Mouse (Mus musculus) lung, embryonic 14.5 days (tissue): ENCODE measurements around the gene Vdac2. TPM values are rescaled to one million over a fixed set of nuclear protein-coding genes. Genes with fewer than 3 reads are reported as not detected.

Experiments used
- ATAC-seq: fragments of 200-750 bp; cut with Nextera tagmentation; 2 replicates; pipeline ENCODE4 v1.8.0; 2017; ENCODE audit warnings: mild to moderate bottlenecking, moderate TSS enrichment, moderate library complexity; ENCODE audit not compliant: insufficient read depth
- DNase-seq: peaks from one replicate; pipeline ENCODE4 v3.0.0-alpha.2; 2015
- H3K27ac ChIP-seq: fragments of 300-500 bp; sonication (generic); 2 replicates; pipeline ENCODE4 v1.5.1; 2014; ENCODE audit warnings: low read depth, mild to moderate bottlenecking, moderate library complexity
- H3K27me3 ChIP-seq: fragments of 300-500 bp; sonication (generic); 2 replicates; pipeline ENCODE4 v1.6.1; 2014; ENCODE audit warnings: low read length, control low read depth; ENCODE audit not compliant: insufficient read depth
- H3K36me3 ChIP-seq: fragments of 300-500 bp; sonication (generic); 2 replicates; pipeline ENCODE4 v1.6.1; 2014; ENCODE audit warnings: control low read depth; ENCODE audit not compliant: insufficient read depth
- H3K4me1 ChIP-seq: fragments of 300-500 bp; sonication (generic); 2 replicates; pipeline ENCODE4 v1.6.1; 2014; ENCODE audit warnings: antibody characterized with exemption, control low read depth; ENCODE audit not compliant: insufficient read depth
- H3K4me2 ChIP-seq: fragments of 300-500 bp; sonication (generic); 2 replicates; pipeline ENCODE4 v1.6.1; 2014; ENCODE audit warnings: mild to moderate bottlenecking
- H3K4me3 ChIP-seq: fragments of 300-500 bp; sonication (generic); 2 replicates; pipeline ENCODE4 v1.5.1; 2014; ENCODE audit warnings: low read depth, low read length
- H3K9ac ChIP-seq: fragments of 300-500 bp; sonication (generic); 2 replicates; pipeline ENCODE4 v1.6.1; 2014
- H3K9me3 ChIP-seq: fragments of 300-500 bp; sonication (generic); 2 replicates; pipeline ENCODE4 v1.6.1; 2016; ENCODE audit warnings: low read depth, low read length, control low read depth
- CTCF ChIP-seq: IDR thresholded peaks from 2 replicates; pipeline ENCODE4 v1.5.1; 2016; ENCODE audit warnings: antibody characterized with exemption, low read depth
- WGBS: fragments of 180-500 bp; shearing (Covaris S2); extraction: QIAGEN DNeasy Blood & Tissue Kit; methylation state at CpG from one replicate; pipeline ENCODE4 v1.1.7; 2014; 5-methylcytosine and 5-hydroxymethylcytosine counted together
- polyA plus RNA-seq: library from polyadenylated mRNA; unstranded; fragments of >200 nt; fragmentation: Nextera tagmentation; extraction: Ambion mirVana; gene quantifications from 2 replicates; pipeline ENCODE4 v1.2.1, GENCODE M21; 2014

Vdac2 gene
- polyA plus RNA-seq, 1 experiment from 2014 or later: 274 TPM

- no peak overlapping the region for H3K4me2 ChIP-seq
- peaks cover 6% of the 10 kb centered on the region; the same call in 1 of the 2 replicates for H3K36me3 ChIP-seq
- H3K4me1 ChIP-seq: no peaks in the 10 kb centered on the region
- no peak overlapping the region for H3K9ac ChIP-seq
- H3K27me3 ChIP-seq: no peaks in the 10 kb centered on the region
- ATAC-seq: no peak
- no peak for DNase-seq
- no peaks in the 10 kb centered on the region for H3K9me3 ChIP-seq
- H3K4me3 ChIP-seq: no peak overlapping the region
- H3K27ac ChIP-seq: no peak overlapping the region
- 92% methylated on average over 4 of the region's 4 CpGs for WGBS
- no peak for TF ChIP-seq CTCF
Measured at GRCm38 (mm10) chr14:21800641-21801040, 24.4 kb upstream of the Vdac2 start.

DNA sequence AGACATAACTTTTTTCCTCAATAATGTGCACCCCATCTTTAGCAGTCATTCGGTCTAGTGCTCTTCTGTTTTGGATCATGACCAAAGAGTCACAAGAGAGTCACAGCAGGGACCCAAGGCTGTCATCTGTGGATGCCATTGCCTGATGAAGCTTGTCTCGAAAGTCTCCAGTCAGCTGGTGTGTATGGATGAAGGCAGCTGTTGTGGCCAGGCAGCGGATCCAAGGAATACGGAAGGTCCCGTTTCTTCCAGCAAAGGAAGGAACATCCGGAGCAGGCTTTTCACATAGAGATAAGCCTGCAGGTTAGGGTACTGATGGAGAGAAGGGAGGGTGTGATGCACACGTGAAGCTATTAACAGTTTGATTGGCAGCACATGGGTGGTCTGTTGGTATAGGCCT, 23.4 kb upstream of the Vdac2 start:
- 67% methylated on average over 7 of the region's 7 CpGs for WGBS
- DNase-seq: no peak
- no peak for TF ChIP-seq CTCF

GRCm38 (mm10) chr14:21802543-21803206, 22.4 kb upstream of the Vdac2 start:
- Histone ChIP-seq H3K4me3 (no peak overlapping the region), H3K27me3 (no peaks in the 10 kb centered on the region), H3K36me3 (peaks cover 6% of the 10 kb centered on the region; the same call in 1 of the 2 replicates), H3K9ac (no peak overlapping the region), H3K4me1 (no peaks in the 10 kb centered on the region), H3K4me2 (no peak overlapping the region), H3K27ac (no peak overlapping the region), H3K9me3 (no peaks in the 10 kb centered on the region)
- DNase-seq (no peak), ATAC-seq (no peak)
- TF ChIP-seq CTCF: no peak
- WGBS: 92% methylated on average over 6 of the region's 6 CpGs

More for the DNA sequence above, 23.4 kb upstream of the Vdac2 start:
- Histone ChIP-seq H3K27ac (no peak overlapping the region), H3K9ac (no peak overlapping the region), H3K4me2 (no peak overlapping the region), H3K9me3 (no peaks in the 10 kb centered on the region), H3K36me3 (peaks cover 6% of the 10 kb centered on the region; the same call in 1 of the 2 replicates), H3K4me1 (no peaks in the 10 kb centered on the region), H3K4me3 (no peak overlapping the region), H3K27me3 (no peaks in the 10 kb centered on the region)
- ATAC-seq: no peak

- no peaks in the 10 kb centered on the region for H3K27me3 ChIP-seq
- DNase-seq: no peak
- no peak for ATAC-seq
- H3K9ac ChIP-seq: no peak overlapping the region
- no peak overlapping the region for H3K4me3 ChIP-seq
- H3K27ac ChIP-seq: no peak overlapping the region
- no peak overlapping the region for H3K4me2 ChIP-seq
- 38% methylated on average over 2 of the region's 2 CpGs for WGBS
- H3K36me3 ChIP-seq: no peaks in the 10 kb centered on the region
- no peak for TF ChIP-seq CTCF
- no peaks in the 10 kb centered on the region for H3K4me1 ChIP-seq
- H3K9me3 ChIP-seq: no peaks in the 10 kb centered on the region
Measured at GRCm38 (mm10) chr14:21806203-21806602, 18.8 kb upstream of the Vdac2 start.

DNA sequence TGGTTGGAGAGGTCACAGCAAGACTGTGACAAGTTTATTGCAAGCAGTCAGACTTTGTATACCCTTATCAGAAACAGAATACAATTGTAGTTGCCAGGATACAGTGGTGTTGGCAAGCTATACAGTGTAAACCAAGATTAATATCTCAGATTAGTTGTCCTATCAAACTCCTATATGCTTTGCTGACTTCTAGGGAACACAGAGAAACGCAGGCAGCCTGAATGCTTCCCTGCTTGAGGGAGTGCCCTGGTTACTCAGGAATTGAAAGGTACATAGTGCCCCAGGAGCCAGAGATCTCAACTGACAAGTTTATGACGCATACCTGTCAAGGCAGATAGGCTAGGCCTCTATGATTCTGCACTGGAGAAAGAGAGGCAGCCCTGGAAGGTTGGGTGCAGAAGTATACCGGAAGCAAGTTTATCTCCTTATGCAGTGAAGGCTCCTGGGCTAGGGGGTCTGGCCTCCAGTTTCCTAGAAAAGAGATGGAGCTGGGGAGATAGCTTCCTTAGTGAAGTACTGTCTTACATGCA, 18.3 kb upstream of the Vdac2 start:
- no peak for ATAC-seq
- Histone ChIP-seq H3K4me2 (no peak overlapping the region), H3K27me3 (no peaks in the 10 kb centered on the region), H3K4me3 (no peak overlapping the region), H3K27ac (no peak overlapping the region), H3K4me1 (no peaks in the 10 kb centered on the region), H3K9ac (no peak overlapping the region), H3K36me3 (no peaks in the 10 kb centered on the region), H3K9me3 (no peaks in the 10 kb centered on the region)
- 71% methylated on average over 3 of the region's 3 CpGs for WGBS
- TF ChIP-seq CTCF: no peak
- no peak for DNase-seq

- no peak overlapping the region for H3K4me3 ChIP-seq
- ATAC-seq: no peak
- no peak for TF ChIP-seq CTCF
- no peak overlapping the region for H3K4me2 ChIP-seq
- H3K27me3 ChIP-seq: no peaks in the 10 kb centered on the region
- 69% methylated on average over 8 of the region's 8 CpGs for WGBS
- H3K9me3 ChIP-seq: no peaks in the 10 kb centered on the region
- H3K27ac ChIP-seq: no peak overlapping the region
- no peaks in the 10 kb centered on the region for H3K4me1 ChIP-seq
- no peak overlapping the region for H3K9ac ChIP-seq
- no peaks in the 10 kb centered on the region for H3K36me3 ChIP-seq
- no peak for DNase-seq
Measured at GRCm38 (mm10) chr14:21808208-21808922, 16.7 kb upstream of the Vdac2 start.

DNA sequence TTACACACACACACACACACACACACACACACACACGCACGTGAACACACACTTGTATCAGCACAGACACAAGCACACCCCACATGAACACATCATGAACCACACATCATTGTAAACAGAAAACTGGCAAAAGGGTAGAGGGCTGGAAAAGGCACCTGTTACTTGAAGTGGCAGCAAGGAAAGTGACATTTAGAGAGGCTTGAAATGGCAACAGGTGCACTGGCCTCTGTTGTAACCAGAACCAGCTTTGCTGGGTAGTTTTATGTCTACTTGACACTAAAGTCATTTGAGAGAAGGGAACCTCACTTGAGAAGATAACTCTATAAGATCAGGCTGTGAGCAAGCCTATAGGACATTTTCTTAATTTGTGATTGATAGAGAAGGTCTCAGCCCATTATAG, 15.6 kb upstream of the Vdac2 start:
- Histone ChIP-seq H3K27ac (no peak overlapping the region), H3K4me2 (no peak overlapping the region), H3K36me3 (no peaks in the 10 kb centered on the region), H3K4me3 (no peak overlapping the region), H3K9me3 (no peaks in the 10 kb centered on the region), H3K4me1 (no peaks in the 10 kb centered on the region), H3K9ac (no peak overlapping the region), H3K27me3 (no peaks in the 10 kb centered on the region)
- ATAC-seq (no peak), DNase-seq (no peak)
- WGBS: 71% methylated on average over 2 of the region's 2 CpGs
- no peak for TF ChIP-seq CTCF
